Mouse (Mus musculus): Measurements from ENCODE around the gene Mef2c. TPM values are rescaled to one million over a fixed set of nuclear protein-coding genes. Genes with fewer than 3 reads are reported as not detected.

The Mef2c gene
- total and polyA plus RNA-seq, 3 experiments: 99.9 to 159 (median 107) TPM

DNA sequence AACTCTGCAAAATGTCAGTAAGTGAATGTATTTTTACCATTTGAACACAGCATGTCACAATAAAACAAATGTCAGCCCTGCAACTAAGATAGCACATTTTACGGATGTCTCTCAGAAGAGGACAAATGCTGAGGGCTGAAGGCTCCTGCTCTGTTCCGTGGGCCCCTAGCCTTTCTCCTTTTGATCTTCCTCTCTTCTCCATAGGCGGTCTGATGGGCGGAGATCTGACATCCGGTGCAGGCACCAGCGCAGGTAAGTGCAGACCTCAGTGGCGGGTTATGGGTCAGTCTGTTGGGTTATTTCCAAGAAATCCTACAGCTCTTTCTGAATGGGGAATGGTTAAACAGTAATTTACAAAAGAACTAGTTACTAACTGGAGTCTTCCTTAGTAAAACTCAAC is 131.4 kb downstream of the Mef2c start:
- no peak for DNase-seq (ENCODE audit: extremely low read depth)
- Histone ChIP-seq H3K27ac (ENCODE audit: insufficient read depth, low read depth) (no peak overlapping the region), H3K79me2 (replicated peaks; ENCODE audit: control insufficient read depth, extremely low read depth, insufficient read depth, poor library complexity, severe bottlenecking) (no peaks in the 10 kb centered on the region; the same call in 1 of the 2 replicates), H3K36me3 (replicated peaks in 1 of 2; ENCODE audit: control insufficient read depth in 1 of 2, insufficient read depth in 1 of 2, low read length in 1 of 2) (peaks cover 33 to 80% of the 10 kb centered on the region in 2 experiments), H3K9ac (ENCODE audit: insufficient read depth, low read depth) (no peak overlapping the region), H3K4me2 (ENCODE audit: insufficient read depth, low read depth, poor library complexity, severe bottlenecking) (no peak overlapping the region), H3K9me3 (replicated peaks; ENCODE audit: low read length) (no peaks in the 10 kb centered on the region), H3K27me3 (replicated peaks) (no peaks in the 10 kb centered on the region), H3K4me3 (replicated peaks in 1 of 3; ENCODE audit: low read depth in 2 of 3, low read length in 2 of 3, poor library complexity in 1 of 3) (no peak overlapping the region), H3K4me1 (ENCODE audit: control insufficient read depth in 1 of 2, insufficient read depth in 2 of 2) (no peaks in the 10 kb centered on the region; a peak in 1 of 4 replicates)
- no peak for TF ChIP-seq POLR2A (IDR thresholded peaks at IDR 0.05; ENCODE audit: low read depth, low read length)
- TF ChIP-seq JUND (conservative IDR thresholded peaks at IDR 0.05; ENCODE audit: low read depth, low read length): no peak
- TF ChIP-seq ZKSCAN1 (IDR thresholded peaks at IDR 0.05; ENCODE audit: borderline replicate concordance, low read depth, low read length): no peak
- TF ChIP-seq CHD2 (IDR thresholded peaks at IDR 0.05; ENCODE audit: low read length): no peak
- no peak for TF ChIP-seq USF1 (IDR thresholded peaks at IDR 0.05; ENCODE audit: low read depth, low read length)
- TF ChIP-seq NELFE (IDR thresholded peaks at IDR 0.05; ENCODE audit: low read depth, low read length): no peak
- TF ChIP-seq TBP (conservative IDR thresholded peaks at IDR 0.05; ENCODE audit: low read depth, low read length): no peak
- no peak for TF ChIP-seq EP300 (IDR thresholded peaks at IDR 0.05; ENCODE audit: low read length)
- TF ChIP-seq GABPA (IDR thresholded peaks at IDR 0.05; ENCODE audit: insufficient replicate concordance, low read depth, low read length): no peak
- TF ChIP-seq RAD21 (IDR thresholded peaks at IDR 0.05; ENCODE audit: low read depth, low read length): no peak
- TF ChIP-seq MEF2A (IDR thresholded peaks at IDR 0.05; ENCODE audit: borderline replicate concordance, low read depth, low read length): no peak
- no peak for TF ChIP-seq MXI1 (IDR thresholded peaks at IDR 0.05; ENCODE audit: low read depth, low read length)
- in situ Hi-C loops (cut with MboI; ENCODE audit: low pct_ligation_motif_present, low pct_unique_long_range_greater_than_20kb, low sequenced_read_pairs): loop anchor here (25.0 kb wide), 1 partner anchor 98 kb away; no protein-coding TSS in a partner anchor
- dilution Hi-C loops (cut with MboI; ENCODE audit: extremely low pct_ligation_motif_present, extremely low pct_unique_long_range_greater_than_20kb, low sequenced_read_pairs): no loop called here

DNA sequence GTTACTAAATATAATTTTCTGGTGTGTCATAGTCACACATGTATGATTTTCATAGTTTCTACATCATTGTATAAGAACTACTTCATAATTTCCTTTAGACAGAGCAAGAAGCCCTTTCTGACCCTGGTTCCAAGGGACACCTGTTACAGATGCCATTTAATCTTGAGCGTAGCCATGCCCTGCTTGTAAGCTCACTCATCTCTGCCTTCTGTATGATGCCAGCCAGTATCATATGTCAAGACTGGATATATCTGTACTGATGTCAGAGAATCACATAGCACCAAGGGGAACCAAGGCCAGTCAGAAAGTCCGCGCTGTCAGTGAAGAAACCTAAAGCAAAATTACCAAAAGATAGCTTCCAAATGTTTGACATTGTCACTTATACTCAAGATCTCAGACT is 133.8 kb downstream of the Mef2c start:
- H3K9me3 ChIP-seq (replicated peaks; ENCODE audit: low read length): no peaks in the 10 kb centered on the region
- no peak overlapping the region for H3K27ac ChIP-seq (ENCODE audit: insufficient read depth, low read depth)
- dilution Hi-C loops (cut with MboI; ENCODE audit: extremely low pct_ligation_motif_present, extremely low pct_unique_long_range_greater_than_20kb, low sequenced_read_pairs): no loop called here
- H3K27me3 ChIP-seq (replicated peaks): no peaks in the 10 kb centered on the region
- DNase-seq (ENCODE audit: extremely low read depth): no peak
- in situ Hi-C loops (cut with MboI; ENCODE audit: low pct_ligation_motif_present, low pct_unique_long_range_greater_than_20kb, low sequenced_read_pairs): loop anchor here (25.0 kb wide), 1 partner anchor 100 kb away; no protein-coding TSS in a partner anchor
- H3K9ac ChIP-seq (ENCODE audit: insufficient read depth, low read depth): no peak overlapping the region
- TF ChIP-seq ZNF384 (IDR thresholded peaks at IDR 0.05; ENCODE audit: low read depth, low read length) (no peak), RAD21 (IDR thresholded peaks at IDR 0.05; ENCODE audit: low read depth, low read length) (no peak), ETS1 (conservative IDR thresholded peaks at IDR 0.05; ENCODE audit: low read depth, low read length) (no peak), TCF12 (IDR thresholded peaks at IDR 0.05; ENCODE audit: low read depth, low read length) (no peak), HCFC1 (IDR thresholded peaks at IDR 0.05; ENCODE audit: low read depth, low read length) (no peak), GABPA (IDR thresholded peaks at IDR 0.05; ENCODE audit: insufficient replicate concordance, low read depth, low read length) (no peak), RCOR1 (conservative IDR thresholded peaks at IDR 0.05; ENCODE audit: low read depth, low read length) (no peak), POLR2AphosphoS2 (IDR thresholded peaks at IDR 0.05; ENCODE audit: low read depth, low read length) (no peak), MXI1 (IDR thresholded peaks at IDR 0.05; ENCODE audit: low read depth, low read length) (no peak), ZMIZ1 (IDR thresholded peaks at IDR 0.05; ENCODE audit: low read depth, low read length) (no peak), TBP (conservative IDR thresholded peaks at IDR 0.05; ENCODE audit: low read depth, low read length) (no peak), PAX5 (IDR thresholded peaks at IDR 0.05; ENCODE audit: low read length) (no peak), MAZ (IDR thresholded peaks at IDR 0.05; ENCODE audit: low read depth, low read length) (no peak), MAFK (IDR thresholded peaks at IDR 0.05; ENCODE audit: insufficient replicate concordance, low read length) (no peak), E2F4 (IDR thresholded peaks at IDR 0.05; ENCODE audit: insufficient replicate concordance, low read depth, low read length) (no peak), MAX (IDR thresholded peaks at IDR 0.05; ENCODE audit: low read length) (no peak), EP300 (IDR thresholded peaks at IDR 0.05; ENCODE audit: low read length) (no peak)
- H3K4me3 ChIP-seq (replicated peaks in 1 of 3; ENCODE audit: low read depth in 2 of 3, low read length in 2 of 3, poor library complexity in 1 of 3): no peak overlapping the region
- peaks cover 35 to 80% of the 10 kb centered on the region in 2 experiments for H3K36me3 ChIP-seq (replicated peaks in 1 of 2; ENCODE audit: control insufficient read depth in 1 of 2, insufficient read depth in 1 of 2, low read length in 1 of 2)
- no peaks in the 10 kb centered on the region; a peak in 1 of 4 replicates for H3K4me1 ChIP-seq (ENCODE audit: control insufficient read depth in 1 of 2, insufficient read depth in 2 of 2)
- no peaks in the 10 kb centered on the region; the same call in 1 of the 2 replicates for H3K79me2 ChIP-seq (replicated peaks; ENCODE audit: control insufficient read depth, extremely low read depth, insufficient read depth, poor library complexity, severe bottlenecking)
- H3K4me2 ChIP-seq (ENCODE audit: insufficient read depth, low read depth, poor library complexity, severe bottlenecking): no peak overlapping the region

Measured in CH12.LX (cell line).